Mouse (Mus musculus) spleen, postnatal 36 days (tissue): ENCODE results near the gene Gpc6.

Experiments used
- DNase-seq, 2 experiments: peaks; one replicate each; pipeline ENCODE4 v3.0.0; 2022; ENCODE audit warnings: low spot score in 2 of 2, mixed read lengths in 1 of 2

The Gpc6 gene

DNA sequence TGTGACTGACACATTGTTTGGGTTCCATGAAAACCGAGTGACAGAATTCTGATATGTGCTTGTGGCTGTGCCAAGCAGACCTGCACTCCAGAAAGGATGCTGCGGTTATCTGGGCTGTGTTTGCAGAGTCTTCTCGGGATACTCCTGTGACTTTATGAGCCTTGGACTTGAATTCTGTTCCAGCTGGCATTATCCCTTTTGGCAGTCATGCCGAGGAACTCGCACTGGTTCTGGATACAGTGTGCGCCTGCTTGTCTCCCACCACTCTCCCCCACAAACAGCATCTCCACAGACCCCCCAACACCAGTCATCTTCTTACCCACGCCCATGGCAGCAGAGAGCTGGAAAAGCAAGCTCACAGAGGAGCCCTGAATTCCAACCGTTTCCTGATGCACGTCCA, 1084.4 kb downstream of the Gpc6 start:
- DNase-seq: no peak

DNA sequence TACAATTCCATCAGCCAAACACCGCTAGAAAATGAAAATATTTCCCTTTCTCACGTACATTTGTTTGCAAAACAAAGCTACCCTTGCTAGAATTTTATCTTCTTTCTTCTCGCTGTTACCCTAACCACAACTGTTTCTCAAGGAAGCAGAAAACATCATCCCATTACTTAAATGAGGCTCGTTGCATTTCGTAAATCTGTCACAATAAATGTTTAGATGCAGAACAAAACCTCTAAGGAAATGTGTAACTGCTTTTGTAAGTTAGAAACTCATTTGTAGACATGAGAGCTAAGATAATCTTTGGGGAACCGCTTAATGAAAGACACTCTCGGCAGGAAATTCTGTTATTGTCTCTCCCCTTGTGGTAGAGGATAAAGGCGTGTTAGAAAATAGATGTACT, 1088.1 kb downstream of the Gpc6 start:
- no peak for DNase-seq

- no peak for DNase-seq
These were observed 1094.2 kb downstream of the Gpc6 start for GRCm38 (mm10) chr14:118019314-118019713.

DNA sequence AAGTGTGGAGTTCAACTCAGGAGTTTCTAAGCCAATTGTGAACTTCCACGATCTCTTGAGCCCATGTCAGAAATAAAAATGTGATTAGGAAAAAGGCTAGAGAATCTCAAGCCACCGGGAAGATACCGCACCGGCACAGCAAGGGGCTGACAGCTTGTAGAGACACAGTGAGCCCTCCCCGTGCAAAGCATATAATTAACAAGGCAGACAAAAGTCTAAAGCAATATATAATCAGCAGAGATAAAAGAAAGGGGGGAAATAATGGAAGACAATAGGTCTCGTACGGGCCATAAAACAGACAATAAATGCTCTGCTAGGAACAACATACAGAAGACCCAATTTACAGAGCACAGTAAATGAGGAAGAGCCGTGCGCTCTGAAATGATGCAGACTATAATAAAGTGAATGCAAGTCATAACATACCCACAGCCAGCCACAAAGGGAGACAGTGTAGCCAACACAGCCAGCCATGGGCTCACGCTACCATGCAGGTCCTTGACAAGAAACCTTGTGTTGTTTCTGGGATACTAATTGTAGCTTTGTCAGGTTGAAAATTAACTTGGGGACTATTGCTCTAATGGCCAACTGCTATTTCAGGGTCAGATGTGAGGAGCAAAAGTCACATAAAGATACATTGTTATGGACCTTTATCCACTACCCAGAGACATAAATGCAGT, 1096.9 kb downstream of the Gpc6 start:
- no peak for DNase-seq
